Mouse (Mus musculus) adipocyte (in vitro differentiated cells): ENCODE data around the gene Tmub2.

ENCODE experiments used
- DNase-seq: peaks from one replicate; pipeline ENCODE4 v3.0.0-alpha.2; 2016; ENCODE audit warnings: low spot score

Tmub2 gene

DNA sequence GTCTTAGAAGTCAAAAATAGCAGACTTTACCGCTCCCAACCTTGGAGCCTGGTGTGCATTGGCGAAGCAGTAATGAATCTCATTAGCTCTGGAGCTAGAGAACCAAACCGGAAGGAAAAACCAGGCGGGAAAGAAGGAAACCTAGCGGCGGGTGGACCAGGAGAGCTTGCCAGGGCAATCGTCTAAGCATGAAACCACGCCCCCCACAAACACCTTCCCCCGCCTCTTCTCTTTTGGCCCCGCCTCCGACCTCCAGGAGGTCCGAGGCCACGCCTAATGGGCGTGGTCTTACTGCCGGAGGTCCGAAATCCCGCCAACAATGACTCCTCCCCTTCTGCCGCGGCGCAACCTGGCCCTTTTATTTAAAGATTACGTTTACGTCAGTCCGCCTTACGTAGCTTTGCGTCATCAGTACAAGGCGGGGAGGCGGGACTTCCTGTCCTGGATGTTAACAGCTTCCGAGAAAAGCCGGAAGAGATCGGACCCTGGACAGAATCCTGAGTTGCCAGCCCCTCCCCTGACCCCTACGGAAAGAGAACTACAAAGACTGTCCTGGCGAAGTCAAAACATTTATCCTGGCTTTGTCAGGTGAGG lies at the start of gene Tmub2:
Gene Tmub2, plus strand, starts transcription at position 431 of the 594 bp plus-strand sequence.
- peak; percentile 97 for DNase-seq

- DNase-seq = no peak
These were observed 48.7 kb upstream of the Tmub2 start for GRCm38 (mm10) chr11:102236022-102236421.

- peak; percentile 68 for DNase-seq
These were observed 44.1 kb upstream of the Tmub2 start for GRCm38 (mm10) chr11:102240636-102241035.

- no peak for DNase-seq
These were observed 43.5 kb upstream of the Tmub2 start for GRCm38 (mm10) chr11:102241246-102241645.

- no peak for DNase-seq
These were observed 42.9 kb upstream of the Tmub2 start for GRCm38 (mm10) chr11:102241874-102242273.

DNA sequence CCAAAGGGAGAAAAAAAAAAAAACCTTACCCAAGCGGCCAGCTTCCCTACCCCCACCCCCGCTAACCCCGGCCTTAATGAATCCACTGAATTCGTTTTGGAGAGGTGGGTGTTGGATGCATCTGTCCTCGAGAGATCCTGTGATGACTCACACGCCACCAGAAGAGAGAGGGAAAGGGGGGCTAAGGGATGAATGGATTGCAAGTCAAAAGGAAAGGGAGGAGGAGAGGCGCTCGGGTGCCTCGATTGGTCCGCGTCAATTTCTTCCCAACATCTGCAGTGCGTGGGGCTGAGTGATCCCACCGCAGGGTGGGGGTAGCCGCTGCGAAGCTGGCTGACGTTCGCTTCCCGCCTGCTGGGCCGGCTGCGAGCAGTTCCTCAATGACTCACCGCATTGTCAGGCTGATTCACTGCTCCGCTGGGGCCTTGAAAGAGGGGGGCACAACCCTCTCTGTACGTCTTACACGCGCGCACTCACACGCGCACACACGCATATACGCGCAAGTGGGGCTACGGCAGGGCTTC lies 39.7 kb upstream of the Tmub2 start:
- DNase-seq = peak; percentile 40

GRCm38 (mm10) chr11:102245581-102246272 lies 39.0 kb upstream of the Tmub2 start:
- DNase-seq = no peak

DNA sequence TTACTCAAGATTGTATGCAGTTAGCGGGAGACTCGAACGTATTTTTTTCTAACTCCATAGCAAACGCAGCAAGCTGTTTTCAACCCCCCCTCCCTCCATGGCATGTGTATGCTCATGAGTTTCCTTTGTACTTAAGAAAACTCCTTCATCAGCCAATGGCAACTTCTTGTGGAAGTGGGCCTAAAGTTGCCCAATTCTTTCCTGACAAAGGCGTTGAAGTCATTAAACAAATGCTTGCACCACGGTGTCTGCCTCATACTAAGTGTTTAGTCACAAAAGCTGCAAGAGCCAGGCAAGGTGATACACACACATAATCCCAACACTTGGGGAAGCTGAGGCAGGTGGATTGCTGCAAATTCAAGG lies 38.5 kb upstream of the Tmub2 start:
- DNase-seq = no peak

DNA sequence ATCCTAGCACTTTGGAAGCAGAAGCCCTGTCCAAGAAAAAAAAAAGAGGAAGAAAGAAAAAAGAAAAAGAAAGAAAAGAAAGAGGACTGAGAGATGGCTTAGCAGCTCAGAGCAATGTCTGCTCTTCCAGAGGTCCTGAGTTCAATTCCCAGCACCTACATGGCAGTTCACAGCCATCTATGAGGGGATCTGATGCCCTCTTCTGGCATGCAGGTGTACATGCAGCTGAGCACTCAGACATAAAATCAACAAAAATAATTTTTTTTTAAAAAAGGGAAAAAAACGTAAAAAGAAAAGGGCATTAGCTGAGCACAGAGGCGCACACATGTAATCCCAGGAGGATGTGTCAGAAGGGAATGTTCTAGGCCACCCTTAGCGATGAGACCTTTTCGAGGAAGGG lies 37.9 kb upstream of the Tmub2 start:
- no peak for DNase-seq

- DNase-seq = peak; percentile 97
These were observed 36.0 kb upstream of the Tmub2 start, which contains the start of gene BC030867 for GRCm38 (mm10) chr11:102248630-102249230. TSS of gene BC030867 (plus strand) at chr11:102248882.

GRCm38 (mm10) chr11:102249351-102250090 lies 35.2 kb upstream of the Tmub2 start:
- DNase-seq = no peak

GRCm38 (mm10) chr11:102257514-102257913 lies 27.2 kb upstream of the Tmub2 start:
- no peak for DNase-seq

DNA sequence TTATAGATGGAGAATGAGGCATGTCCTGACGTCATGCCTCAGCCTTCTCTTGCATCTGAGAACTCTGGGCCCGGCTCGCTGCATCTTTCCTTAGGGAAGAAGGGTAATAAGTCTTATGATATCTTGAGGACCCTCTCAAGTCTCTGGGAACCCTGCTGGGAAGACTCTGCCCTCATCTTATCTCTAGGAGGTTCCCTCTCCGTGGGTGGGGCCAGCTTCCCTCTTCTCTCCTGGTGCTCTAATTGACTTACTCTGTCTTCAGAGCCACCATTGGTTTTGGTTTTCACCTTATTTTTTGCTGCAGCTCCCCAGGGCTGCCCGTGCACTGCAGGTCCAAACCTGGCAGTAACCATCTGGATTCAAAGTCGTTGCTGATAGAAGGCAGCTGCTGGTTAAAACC lies 26.6 kb upstream of the Tmub2 start:
- DNase-seq = no peak

DNA sequence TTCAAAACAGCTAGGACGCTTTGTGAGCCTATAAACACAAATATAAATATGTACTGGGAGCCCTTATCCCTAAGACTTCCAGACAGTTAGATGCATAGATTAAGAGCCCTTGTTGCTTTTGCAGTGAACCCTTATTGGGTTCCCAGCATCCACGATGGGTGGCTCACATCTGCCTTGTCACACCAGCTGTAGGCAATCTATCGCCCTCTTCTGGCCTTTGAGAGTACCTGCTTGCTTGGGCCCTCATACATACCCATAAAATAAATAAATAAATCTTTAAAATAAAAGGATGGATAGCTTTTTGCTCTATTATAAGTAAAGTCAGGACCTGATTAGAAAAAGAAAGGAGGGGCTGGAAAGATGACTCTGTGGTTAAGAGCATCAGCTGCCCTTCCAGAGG lies 26.2 kb upstream of the Tmub2 start:
- no peak for DNase-seq

- DNase-seq = no peak
These were observed 21.5 kb upstream of the Tmub2 start for GRCm38 (mm10) chr11:102263211-102263610.

DNA sequence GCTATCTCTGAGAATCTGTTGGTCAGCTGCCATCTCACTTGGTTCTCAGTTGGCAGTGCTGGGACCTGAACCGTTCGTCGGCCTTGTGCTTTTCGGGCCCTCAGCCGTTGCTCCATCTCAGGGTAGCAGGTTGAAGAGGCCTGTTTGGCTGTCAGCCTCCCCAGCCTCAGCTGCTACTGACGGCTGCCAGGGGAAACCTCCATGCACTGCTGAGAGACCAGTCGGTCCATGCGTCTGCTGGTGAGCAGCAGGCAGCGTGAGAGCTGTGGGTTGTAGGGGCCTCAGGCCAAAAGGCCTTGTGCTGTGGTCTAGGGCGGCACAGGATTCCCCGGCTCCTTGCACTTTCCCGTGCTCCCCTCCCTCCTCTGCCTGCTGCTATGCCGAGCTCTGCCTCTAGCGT lies 18.9 kb upstream of the Tmub2 start:
- no peak for DNase-seq

GRCm38 (mm10) chr11:102266631-102267355 lies 17.9 kb upstream of the Tmub2 start:
- no peak for DNase-seq

GRCm38 (mm10) chr11:102267480-102267879 lies 17.3 kb upstream of the Tmub2 start:
- peak; percentile 82 for DNase-seq

DNA sequence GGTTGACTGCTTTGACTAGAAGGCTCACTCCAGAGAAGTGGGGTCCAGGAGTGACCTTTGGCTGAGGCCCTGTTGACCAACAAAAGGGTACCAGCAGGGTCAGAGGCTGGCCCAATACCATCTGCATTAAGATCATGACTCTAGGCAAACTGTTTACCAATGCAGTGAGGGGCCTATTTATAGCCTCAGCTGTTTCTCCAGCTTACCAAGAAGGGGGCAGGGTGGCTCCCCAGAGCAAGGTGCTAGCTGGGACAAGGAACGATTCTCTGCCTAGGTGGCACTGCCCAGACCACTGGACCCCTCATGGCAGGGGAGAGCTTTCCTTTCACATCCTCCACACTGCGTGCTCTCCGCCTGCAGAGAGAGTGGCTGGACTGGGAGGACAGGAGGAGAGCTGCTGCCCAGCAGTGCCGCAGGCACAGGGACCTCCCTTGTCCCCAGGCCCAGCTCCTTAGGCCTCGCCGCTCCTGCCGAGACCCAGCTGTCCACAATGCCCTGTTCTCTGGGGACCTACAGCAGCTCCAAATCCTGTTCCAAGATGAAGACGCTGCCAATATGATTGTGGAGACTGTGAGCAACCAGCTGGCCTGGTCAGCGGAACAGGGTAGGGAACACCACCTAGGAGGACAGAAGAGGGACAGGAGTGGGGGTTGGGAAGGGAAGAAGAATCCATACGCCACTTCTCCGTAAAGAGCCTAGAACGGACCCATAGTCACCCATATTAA lies 16.0 kb upstream of the Tmub2 start, which contains the start of gene Asb16:
Gene Asb16, plus strand, starts transcription at position 224 of the 725 bp plus-strand sequence.
- no peak for DNase-seq

DNA sequence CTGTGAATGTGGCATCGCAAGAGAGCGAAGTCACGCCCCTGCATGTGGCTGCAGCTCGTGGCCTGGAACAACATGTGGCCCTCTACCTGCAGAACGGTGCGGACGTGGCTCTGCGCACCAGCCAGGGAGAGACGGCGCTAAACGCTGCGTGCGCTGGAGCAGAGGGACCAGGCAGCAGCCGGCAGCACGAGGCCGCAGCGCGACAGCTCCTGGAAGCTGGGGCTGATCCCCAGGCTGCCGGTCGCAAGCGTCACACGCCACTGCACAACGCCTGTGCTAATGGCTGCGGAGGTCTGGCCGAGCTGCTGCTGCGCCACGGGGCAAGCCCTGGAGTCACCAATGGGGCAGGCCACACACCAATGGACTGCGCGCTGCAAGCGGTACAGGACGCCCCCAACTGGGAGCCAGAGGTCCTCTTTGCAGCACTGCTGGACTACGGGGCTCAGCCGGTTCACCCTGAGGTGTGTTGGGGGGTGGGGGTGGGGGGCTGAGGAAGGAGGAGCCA lies 8.3 kb upstream of the Tmub2 start:
- no peak for DNase-seq

- no peak for DNase-seq
These were observed 7.0 kb upstream of the Tmub2 start for GRCm38 (mm10) chr11:102277754-102278153.
